Mouse (Mus musculus) T-helper 1 cell (primary cell): Measurements from ENCODE around the gene Camk1d.

ENCODE experiments used
- in situ Hi-C: fragments of 300-600 bp; cut with MboI, MseI; formaldehyde crosslinking; loops from one replicate; pipeline ENCODE4 v1.15.1; 2025; ENCODE audit warnings: high pct_unique_total_duplicates

Camk1d gene

DNA sequence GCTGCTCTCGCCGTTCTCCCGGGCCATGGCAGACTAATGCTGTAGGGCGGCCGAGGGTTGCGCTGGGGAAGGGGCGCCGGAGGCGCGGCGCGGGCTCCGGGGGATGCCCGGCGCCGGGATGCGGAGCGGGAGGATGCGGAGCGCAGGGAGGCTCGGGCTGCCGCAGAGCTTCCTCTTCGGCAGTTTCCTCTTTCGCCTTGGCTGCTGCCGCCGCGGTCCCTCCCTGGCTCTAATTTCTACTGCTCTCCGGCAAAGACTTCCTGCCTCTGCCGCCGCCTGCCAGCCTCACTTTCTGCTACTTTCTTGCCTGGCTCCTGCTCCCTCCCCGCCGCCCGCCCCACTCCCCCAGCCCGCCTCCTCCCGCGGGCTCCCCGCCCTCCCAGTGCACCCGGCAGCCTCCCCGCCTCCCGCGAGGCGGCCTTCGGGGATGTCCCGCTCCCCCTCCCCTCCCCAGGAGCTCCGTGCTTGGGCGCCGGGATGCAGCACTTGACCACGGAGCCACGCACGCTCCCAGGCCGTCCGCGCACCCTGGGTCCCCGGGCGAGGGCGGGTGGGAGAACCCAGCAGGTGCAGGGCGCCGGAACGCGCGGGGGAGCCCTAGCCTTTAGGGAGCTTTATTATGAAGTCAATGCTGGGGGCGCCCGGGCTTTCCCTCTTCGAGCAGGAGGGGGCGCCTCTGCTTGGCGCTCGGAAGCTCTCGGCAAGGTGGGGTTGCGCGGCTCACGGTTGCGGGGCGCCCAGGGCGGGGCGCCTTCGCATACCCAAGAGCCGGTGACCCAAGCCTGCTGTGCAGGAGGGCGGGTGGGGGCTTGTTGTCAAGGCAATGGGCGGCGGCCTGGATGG lies at the start of gene Camk1d:
TSS of gene Camk1d (minus strand) at position 305 of the 843 bp plus-strand sequence.
- in situ Hi-C loops = loop anchor here (5.0 kb wide), 1 partner anchor 97 kb away; no protein-coding TSS in a partner anchor

DNA sequence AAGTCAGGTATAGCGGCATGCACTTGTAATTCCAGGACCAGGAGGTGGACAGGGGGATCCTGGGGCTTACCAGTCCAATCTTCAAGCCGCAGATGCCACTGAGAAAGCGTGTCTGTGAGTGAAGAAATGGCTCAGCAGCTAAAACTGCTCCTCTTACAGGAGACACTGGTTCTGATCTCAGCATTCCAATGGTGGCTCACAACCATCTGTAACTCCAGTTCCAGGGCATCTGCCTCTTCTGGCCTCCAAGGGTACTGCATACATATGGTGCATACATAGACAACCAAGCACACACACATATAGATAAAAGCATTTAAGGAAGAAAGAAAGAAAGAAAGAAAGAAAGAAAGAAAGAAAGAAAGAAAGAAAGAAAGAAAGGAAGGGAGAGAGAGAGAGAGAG lies 47.7 kb upstream of the Camk1d start:
- in situ Hi-C loops = loop anchor here (5.0 kb wide), 1 partner anchor 35 kb away; no protein-coding TSS in a partner anchor

DNA sequence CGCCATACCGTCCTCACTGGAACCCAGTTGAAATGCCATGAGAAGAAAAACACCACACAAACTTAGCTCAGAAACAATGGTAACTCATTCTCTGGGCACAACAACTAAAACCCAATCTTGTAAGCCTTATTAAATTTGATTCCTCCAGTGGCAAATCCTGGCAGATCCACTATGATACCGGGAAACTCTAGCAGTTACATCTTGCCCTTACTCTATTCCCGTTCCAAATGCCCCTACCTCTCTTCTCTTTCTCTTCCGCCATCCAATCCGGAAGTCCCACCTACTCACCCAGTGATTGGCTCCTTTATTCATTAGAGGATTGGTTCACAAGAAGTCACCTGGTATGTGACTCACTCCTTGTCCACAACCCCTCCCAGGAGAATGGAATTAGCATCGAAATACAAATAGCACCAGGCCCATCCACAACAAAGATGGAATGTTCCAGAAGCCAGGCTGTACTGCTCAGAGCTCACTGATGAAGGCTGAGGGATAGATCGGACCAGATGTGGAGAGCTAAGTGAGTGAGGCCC lies 46.2 kb upstream of the Camk1d start:
- in situ Hi-C loops = loop anchor here (5.0 kb wide), 1 partner anchor 33 kb away; no protein-coding TSS in a partner anchor

DNA sequence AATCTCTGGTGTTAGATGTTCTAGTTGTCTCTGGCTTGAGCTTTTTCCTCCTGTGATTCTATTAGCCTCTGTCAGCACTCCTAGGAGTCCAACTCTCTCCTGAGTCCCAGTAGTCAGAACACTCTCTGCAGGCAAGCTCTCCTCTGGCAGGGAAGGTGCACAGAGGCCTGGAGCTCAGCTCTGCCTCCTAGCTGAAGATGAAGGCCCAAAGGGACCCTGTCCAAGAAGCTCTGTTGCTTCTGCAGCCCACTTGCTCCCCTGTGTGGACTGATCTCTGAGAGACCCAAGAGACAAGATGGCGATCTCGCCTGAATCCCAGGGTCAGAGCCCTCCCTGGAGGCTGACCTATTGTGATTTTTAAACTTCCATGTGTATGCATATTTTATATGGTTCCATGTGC lies 44.3 kb upstream of the Camk1d start:
- in situ Hi-C loops = no loop called here

DNA sequence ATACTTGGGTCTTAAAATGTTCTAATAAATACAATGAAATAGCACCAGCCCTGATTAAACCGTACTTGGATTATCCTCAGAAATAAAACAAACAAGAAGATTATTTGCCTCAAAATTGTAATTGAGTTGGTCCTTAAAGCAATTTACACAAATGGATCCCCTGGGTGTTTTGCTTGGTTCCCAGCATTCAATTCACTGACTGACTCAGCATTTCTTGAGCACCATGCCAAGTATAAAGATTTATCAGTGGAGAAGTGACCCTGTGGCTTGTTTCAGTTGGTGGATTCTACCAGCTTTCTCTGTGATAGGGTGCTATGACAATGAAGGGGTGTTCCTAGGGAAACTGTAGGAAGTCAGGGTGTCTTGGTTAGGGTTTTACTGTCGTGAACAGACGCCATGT lies 36.6 kb upstream of the Camk1d start:
- in situ Hi-C loops = no loop called here

DNA sequence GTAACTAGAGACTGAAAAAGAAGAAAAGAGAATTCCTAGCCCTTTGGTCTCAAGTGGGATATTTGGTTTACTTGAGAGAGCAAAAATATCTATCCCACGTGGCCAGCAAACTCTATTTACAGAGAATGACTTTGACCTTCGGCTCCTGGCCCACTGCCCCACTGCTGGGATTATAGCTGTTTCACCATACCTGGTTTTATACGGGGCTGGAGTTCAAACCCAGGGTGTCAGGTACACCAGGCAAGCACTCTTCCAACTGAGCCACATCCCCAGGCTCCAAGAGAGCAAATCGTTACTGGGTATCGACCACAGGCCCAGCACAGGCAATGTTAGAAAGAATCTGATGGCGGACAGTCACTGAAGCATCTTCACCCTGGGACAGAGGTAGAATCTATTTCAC lies 34.9 kb upstream of the Camk1d start:
- in situ Hi-C loops = no loop called here

DNA sequence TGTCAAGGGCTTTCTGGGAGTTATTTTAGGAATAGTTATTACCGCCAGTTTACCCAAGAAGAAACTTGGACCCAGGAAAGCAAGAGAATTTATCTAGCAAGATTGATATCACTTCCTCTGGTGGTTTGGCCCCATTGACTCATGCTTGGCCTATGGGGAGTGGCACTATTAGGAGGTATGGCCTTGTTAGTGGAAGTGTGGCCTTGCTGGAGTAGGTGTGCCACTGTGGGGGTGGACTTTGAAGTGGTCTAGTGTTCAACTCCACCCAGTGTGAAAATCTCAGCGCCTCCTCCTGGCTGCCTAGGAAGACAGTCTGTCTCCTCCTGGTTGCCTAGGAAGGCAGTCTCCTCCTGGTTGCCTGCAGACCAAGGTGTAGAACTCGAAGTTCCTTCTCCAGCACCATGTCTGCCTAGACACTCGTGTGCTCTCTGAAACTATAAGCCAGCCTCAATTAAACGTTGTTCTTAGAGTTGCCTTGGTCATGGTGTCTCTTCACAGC lies 33.3 kb upstream of the Camk1d start:
- in situ Hi-C loops = no loop called here

DNA sequence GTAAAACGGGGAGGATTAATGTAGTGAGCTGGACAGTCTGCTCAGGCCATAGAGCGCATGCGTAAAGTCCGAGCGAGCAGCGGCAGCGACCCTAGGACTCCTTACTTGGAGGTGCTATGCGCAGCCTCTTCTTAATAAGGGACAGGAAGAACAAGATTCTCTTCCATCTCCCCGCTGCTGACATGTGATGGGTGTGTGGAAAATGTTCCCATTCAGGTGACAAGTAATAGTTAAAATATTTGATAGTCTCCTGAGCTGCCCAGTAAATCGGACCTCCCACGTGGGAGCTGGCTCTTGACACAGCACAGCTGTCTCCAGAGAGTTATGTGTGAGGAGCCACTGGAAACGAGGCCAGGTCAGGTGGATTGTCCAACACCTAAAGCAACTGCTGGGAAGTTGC lies 32.2 kb upstream of the Camk1d start:
- in situ Hi-C loops = no loop called here

DNA sequence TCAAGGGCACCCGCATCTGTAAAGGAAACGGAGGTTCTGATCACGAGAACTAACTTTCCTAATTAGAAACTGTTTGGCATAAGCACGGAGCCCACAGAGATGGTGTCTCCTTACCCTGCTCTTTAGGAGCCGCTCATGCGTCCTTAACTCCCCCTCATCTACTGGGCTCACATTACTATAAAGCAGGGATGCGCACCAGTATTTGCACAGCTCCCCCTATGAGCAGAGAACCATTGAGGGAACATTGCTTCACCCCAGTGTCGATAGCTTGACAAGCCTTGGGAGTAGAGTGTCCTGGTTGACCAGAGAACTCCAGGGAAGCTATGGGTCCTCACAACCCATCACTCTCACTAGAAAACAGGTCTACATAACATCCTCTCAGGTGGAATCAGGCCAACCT lies 29.6 kb upstream of the Camk1d start:
- in situ Hi-C loops = no loop called here

DNA sequence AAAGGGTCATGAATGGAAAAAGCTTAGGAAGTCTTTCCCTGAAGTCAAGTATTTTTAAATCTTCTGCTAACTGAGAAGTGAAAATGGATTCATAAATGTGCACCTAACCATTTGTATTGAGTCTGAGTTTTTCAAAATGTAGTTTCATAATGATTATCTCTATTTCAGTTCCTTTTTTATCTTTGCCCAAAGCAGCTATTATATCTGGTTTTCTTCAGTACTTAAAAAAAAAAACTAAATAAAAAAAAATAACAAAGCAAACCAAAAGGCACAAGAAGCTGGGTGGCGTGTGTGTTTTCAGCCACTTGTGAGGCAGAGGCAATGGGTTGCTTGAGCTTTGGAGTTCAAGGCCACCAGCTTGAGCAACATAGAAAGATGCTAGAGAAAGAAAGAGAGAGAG lies 26.6 kb upstream of the Camk1d start:
- in situ Hi-C loops = no loop called here

DNA sequence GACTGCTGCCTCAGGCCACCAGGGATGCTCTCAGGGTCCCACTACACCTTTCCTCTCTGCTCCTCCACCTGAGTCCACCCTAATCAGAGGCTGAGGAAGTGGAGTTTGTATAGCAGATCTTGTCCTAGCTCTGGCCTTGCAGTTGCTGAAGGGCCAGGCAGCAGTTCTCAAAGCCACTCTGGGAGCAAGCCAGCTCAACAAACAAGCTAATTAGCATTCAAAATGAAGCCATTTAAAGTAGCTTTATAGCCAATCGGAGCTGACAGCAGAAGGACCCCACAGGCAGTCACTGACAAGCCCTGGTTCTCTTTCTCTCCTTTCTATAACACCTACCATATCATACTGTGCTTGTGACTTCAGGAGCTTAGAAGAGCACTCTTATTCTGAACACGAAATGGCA lies 21.6 kb upstream of the Camk1d start:
- in situ Hi-C loops = no loop called here

DNA sequence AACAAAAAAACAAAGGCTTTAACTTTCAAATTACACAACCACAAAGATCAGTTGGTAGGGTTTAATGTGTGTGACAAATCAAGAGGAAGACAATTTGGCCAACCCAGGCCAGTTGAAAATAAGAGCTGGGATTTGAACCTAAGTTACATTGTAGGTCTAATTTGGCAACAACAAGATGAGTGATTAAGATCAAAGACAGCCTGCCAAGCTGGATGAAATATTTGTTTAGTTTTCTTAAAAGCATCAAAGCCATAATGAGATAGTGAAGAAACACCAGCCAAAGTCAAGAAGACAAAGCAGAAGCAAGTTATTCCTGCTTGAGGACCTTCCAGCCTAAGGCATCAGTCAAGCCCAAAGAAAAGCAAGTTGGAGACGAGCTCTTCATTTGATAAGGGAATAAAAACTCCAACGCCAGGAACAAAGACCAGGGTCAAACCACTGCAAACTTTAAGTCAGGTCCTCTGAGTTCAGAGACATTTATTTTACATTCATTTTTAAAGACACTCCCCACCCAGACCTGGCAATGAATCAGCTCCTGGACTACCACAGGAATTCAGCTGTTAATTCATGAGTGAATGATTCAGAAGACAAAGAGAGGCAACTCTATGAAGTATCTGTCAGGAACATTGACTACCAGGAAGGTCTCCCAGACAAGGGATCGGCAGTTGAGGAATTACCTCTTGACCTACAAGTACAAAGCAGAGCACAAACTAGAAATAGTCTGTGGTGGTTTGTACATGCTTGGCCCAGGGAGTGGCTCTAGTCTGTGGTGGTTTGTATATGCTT lies 19.2 kb upstream of the Camk1d start:
- in situ Hi-C loops = no loop called here

DNA sequence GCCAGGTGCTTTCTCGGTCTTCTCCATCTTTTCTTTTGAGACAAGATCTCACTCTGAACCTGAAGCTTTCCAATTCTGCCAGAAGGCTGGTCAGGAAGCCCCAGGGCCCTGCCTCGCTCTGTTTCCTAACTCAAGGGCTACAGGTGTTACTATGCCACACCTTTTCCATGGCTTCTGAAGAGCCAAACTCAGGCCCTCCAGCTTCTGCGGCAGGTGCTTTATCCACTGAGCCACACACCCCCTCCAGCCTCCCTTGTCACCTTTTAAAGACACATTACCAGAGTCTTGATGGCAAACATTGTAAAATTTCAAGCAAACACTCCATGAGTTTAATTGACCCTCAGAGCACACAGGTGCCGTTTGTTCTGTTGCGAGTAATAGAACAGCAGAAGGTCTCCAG lies 17.7 kb upstream of the Camk1d start:
- in situ Hi-C loops = no loop called here

DNA sequence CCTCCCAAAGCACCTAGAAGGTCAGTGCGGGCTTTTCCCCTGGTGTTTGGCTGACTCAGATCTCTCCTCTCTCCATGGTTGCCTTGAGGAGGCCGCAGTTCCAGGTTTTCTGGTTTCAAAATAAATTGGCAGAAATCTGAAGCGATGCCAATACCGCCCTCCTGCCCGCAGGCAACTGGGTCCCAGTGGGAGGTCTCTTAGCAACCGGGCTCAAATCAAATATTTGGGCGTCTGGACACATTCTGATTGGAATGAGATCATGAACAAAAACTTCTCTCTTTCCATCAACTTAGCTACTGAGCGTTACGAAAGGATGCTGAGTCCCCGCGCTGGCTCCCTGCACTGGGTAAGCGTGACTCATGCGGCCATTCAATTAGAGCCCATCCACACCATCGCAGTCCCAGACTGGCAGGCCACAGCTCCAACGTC lies 16.1 kb upstream of the Camk1d start:
- in situ Hi-C loops = no loop called here

DNA sequence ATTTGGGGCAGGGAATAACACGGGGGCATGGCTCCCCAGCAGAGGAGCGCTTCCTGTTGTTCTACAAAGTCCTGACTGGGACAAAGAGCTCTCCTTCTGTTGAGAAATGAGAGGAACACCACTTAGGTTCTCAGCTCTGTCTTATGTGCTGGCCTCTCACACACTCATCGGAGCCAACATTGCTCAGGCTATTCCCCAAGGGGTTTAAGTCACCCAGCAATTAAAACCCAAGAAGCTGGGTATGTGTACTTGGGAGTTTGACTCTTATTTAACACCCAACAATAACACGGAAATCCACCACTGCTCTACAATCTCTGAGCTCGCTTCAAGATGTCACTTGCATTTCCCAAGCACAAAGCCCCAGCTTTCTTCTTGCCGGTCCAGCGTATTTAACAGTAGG lies 15.6 kb upstream of the Camk1d start:
- in situ Hi-C loops = loop anchor here (5.0 kb wide), 1 partner anchor 32 kb away; no protein-coding TSS in a partner anchor

DNA sequence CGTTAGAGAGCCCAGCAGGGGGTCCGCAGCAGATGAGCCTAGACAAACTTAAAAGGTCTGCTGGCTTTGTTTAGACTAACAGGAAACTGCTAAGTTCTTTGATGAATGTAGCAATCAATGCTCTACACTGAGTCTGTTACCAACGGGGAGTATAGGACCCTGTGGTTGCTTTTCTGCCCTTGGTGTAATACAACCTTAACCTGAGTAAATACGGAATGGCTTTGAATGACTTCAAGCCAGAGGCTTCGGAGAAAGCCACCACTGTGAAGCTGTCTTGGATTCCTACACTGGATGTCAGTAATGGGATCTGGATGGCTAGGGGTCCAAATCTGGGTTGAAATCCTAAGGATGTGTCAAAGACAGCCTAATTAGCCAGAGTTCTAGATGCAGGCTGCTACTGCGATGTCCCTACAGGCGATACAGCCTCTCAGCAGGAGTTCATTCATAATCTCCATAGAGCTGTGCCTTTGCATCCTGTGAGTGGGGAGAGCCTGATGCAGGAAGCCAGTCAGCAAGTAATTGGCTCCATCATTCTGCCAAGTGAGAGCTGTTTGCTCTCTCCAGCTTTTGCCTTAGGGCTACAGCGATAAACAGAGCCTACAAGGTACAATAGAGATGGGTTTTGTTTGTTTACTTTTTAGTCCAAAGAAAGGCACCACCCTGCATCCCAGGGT lies 10.8 kb upstream of the Camk1d start:
- in situ Hi-C loops = loop anchor here (5.0 kb wide), 1 partner anchor 37 kb away; no protein-coding TSS in a partner anchor

DNA sequence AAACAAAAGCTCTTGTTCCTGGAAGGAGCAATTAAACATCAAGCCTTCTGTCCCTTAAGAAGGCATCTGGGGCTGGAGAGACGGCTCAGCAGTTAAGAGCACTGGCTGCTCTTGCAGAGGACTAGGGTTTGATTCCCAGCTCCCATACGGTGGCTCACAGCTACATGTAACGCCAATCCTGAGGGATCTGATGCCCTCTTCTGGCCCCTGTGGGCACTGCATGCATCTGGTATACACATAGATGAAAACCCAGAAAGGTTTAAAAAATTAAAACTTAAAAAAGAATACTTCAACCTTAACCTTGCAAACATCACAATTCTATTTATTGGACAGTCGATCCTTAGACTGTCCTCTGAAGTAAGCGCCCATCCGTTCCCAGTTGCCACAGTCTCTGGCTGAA lies 3.4 kb upstream of the Camk1d start:
- in situ Hi-C loops = no loop called here

DNA sequence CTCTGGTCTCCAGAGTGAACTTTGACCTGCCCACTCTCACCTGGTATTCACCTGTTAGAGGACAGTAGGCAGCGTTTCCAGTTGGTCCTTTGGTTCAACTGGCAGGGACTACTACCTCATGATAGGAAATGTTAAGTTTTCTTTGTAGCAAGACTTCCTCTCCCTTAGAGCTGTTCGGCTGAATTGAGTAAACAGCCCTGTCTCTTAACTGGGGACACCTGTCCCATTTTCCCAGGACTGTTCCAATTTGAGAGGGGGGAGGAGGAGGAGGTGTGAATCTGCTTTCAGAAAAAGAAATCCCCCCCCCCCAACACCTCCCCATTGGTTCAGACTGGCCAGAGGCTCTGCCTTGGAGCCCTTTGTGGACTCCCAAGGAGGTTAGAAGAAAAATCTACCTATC lies 1.2 kb upstream of the Camk1d start:
- in situ Hi-C loops = no loop called here

DNA sequence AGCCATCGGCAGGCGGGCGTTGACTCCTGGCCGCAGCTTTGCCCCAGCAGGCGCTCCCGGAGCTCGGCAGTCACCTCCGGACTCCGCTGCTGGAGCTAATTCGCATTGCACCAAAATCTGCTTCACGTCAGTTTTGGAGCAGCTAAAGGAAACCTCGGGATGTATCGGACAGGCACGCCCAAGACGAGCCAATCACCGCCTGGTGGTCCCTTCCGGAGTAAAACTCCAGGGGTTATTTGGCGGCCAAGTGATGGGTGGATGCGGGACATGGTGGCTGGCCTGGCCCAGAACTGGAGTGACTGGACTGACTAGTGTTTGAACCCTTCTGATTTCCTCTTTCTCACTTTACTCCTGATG lies 717 bp upstream of the Camk1d start:
- in situ Hi-C loops = no loop called here

DNA sequence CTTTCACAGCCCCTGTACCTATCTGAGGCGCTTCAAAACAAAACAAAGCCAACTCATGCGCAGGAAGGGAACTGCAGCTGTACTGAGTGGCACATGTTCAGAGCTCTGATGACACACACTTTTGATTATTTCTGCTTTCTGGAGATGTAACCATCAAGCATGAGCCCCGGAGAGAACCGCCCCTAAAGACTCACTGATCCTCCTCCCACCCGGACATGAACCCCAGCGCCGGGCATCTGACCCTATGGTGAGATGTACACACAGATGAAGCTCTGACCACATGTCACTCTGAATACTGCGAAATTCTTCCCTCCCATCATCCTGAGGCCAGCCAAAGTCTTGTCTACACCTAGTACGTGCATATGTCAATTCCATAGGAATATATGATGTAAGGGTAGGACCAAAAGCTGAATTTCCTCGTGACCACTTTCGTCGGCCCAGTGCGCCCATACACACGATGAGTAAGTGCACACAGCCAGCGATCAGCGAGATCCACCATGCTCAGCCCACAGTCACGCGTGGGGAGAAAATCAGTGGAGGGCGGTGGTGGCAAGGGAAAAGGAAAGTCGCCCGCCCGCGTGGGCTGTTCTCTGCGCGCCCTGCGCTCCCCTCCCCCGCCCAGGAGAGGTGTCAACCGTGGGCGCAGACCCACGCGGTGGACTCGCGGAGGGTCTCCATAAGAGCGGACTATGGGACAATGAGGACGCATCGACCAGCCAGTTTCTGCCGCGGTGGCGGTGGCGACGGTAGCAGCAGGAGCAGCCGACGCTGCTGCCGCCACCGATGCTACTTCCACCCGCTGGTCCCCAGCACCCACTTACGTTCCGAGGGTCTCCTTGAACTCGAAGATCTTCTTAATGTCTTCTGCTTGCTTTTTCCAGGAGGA lies 747 bp downstream of the Camk1d start:
- in situ Hi-C loops = loop anchor here (5.0 kb wide), 1 partner anchor 96 kb away; no protein-coding TSS in a partner anchor

DNA sequence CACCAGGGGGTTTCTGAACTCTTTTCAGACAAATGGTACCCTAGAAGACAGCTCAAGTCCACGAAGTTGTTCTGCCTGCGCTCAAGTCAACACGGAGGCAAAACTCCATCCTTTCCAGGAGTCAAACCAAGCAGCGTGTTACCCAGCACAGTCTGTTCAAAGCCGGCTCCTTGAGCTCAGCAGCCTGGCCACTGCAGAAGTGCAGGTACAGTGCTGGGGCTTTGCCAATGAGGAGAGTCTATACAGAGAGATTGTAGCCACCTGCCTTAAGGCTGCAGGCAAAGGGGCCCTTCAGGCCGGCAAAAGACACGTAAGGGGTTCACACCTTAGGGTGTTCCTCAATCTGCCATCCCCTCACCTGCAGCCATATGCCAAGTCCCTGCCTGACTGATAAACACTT lies 2.1 kb downstream of the Camk1d start:
- in situ Hi-C loops = loop anchor here (5.0 kb wide), 1 partner anchor 95 kb away; no protein-coding TSS in a partner anchor
